Mouse (Mus musculus): ENCODE results near the gene Cntd1.

Cntd1 gene

DNA sequence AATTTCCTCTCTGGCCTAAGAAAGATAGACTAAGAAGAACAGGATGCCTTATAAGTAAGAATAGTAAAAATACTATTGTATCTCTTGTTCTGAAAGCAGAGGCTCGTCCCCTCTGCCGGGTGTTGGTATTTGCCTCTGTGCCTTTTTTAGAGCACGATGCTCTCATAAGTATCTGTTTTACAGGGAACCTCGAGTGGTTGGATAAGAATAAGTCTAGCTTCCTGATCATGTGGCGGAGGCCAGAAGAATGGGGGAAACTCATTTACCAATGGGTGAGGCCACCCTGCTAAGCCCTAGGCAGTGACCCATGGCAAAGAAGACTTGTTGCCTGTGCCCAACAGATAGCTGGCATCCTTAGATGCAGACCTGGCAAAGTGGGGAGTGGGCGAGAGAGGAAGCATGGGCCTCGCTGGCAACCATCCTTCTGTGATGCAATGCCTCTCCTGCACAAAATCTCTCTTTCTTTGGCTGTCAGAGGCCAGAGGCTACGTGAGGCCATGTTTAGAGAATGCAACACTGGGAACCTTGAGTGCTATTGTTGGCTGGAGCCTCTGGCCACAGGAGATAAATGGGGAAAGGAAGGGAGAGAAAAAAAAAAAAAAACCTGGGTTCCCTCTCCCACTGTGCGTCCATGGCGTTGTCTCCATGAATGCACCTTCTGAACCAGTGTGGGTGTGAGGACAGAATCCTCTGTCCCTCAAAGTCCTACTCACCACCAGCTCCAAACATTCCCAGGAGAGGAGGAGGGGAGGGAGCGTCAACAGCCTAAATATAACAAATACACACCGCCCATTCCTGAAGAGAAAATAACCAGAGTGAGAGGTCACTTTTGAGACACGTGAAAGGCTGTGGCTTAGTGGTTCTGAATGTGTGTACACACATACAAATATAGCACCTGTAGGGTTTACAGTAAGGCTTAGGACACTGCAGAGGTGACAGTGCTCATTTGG is 22.7 kb upstream of the Cntd1 start:
- DNase-seq: no peak

DNA sequence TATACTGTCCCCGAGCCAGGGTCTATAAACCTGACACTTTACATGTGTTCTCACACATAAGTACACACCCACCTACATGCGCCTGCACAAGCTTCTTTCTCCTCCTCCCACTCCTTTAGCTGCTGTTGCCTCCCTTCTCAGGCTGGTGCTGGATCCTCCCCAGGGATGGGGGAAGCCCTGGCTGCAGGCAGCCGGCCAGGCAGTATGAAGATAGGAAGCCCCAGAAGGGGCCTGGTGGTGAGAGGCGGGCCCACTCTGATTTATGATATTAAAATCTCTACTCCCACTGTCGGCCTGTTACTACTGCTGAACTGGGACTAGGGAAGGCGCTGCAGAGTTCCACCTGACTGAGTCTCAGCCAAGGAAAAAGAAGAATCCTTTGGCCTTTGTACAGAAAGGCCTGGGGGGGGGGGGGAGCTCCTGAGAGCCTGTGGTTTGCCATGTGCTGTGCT is 19.5 kb upstream of the Cntd1 start:
- no peak for DNase-seq

DNA sequence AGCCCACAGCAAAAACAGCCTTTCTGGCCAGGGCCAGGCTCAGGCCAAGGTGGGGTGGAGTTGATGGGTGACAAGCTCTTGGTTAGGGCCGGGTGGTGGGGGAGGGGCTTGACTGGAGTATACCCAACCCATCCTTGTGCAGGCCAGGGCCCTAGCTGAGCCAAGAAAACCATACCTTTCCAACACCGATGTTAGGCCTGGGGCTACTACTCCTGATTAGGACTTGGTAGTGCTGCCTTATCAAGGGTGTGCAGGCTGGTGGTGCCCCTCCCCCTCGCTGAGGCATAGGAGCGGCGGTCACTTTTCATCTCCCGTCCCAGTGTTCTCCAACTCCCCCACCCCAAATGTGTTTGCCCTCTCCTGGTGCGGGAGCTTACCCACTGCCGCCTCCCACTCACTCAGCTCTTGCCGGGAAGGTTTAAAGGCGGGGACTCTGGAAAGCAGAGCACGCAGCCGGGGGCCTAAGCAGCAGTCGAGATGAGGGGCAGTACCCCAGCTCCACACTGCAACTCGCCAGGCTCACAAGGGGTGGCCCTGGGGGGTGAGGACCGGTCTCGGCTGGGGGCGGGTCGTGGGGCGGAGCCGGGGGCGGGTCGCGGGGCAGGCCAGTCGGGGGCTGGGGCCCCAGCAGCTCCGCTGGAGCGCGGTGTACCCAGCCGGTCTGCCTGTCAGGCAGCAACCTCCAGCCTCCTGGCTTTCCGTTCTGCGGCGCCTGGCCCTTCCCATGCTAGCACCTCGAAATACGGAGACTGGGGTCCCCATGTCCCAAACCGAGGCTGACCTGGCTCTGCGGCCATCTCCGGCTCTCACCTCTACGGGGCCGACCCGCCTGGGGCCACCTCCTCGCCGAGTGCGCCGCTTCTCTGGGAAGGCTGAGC is 18.6 kb upstream of the Cntd1 start, which contains the start of gene Wnk4:
Wnk4 (plus strand) TSS at position 620 of the 878 bp plus-strand sequence.
- peak; percentile 84 for DNase-seq

DNA sequence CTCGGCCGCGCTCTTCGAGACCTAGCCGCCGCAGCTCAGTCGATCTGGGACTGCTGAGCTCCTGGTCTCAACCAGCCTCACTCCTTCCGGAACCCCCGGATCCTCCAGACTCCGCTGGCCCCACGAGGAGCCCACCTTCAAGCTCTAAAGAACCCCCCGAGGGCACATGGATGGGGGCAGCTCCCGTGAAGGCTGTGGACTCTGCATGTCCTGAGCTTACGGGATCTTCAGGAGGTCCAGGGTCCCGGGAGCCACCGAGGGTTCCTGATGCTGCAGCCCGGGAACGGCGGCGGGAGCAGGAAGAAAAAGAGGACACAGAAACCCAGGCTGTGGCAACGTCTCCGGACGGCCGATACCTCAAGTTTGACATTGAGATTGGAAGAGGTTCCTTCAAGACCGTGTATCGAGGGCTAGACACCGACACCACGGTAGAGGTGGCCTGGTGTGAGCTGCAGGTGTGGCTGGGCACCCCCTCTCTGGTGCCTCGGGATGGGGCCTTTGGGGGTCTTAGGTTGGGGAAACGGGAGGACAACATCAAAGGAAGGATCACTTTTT is 17.9 kb upstream of the Cntd1 start:
- peak; percentile 60 for DNase-seq

DNA sequence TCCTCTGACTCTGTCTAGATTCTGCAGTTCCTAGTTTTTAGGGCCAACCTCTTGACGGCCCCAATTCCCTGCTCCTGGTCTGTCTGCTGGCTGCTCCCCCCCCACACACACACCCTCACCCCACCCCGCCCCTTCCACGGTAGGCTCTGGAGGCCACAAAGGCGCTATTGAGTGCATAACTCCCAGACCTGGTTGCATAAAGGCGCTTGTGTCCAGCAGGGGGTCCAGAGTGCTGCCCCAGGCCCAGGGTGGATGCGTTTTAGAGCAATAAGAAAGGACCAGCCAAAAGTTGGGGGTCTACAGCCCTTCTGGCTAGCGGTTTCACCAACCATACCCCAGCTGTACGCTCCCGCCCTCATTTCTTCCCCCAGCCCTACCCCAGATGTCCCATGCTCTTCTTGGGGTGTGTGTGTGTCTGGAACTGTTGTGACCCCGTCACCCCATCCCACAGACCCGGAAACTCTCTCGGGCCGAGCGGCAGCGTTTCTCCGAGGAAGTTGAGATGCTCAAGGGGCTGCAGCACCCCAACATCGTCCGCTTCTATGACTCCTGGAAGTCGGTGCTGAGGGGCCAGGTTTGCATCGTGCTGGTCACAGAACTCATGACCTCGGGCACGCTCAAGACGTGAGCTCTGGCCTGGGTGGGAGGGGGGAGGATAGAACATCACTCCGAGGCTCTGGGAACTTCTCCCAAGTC is 16.4 kb upstream of the Cntd1 start:
- no peak for DNase-seq

DNA sequence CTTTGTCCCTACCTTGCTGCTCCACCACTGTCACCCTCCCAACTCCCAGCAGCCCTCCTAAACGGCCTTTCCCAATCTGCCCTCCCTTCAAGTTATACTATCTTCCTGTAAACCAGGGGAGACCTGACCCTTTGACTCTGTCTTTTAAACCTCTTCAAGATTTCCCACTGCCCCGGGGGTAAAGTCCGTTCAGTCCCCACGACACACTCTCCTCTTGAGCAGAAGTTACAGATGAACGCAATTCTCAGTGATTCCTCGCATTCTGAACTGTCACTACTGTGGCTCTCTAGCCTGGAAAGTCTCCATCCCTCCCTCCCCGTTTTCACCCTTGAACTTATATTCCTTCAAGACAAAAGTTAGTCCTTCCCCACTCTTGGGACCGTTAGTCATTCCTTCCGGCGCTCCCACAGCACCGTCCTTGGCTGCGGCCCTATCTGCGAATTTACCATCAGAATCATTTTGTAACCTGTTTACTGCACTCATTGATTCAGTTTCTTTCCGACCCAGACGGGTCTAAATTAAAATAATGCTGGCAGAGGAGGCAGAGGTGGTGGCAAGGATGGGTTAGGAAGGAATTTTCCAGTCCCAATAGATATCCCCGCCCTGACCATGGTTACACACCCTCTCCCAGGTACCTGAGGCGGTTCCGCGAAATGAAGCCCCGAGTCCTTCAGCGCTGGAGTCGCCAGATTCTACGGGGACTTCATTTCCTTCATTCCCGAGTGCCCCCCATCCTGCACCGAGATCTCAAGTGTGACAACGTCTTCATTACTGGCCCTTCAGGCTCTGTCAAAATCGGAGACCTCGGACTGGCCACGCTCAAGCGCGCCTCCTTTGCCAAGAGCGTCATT is 15.4 kb upstream of the Cntd1 start:
- DNase-seq: peak; percentile 32

DNA sequence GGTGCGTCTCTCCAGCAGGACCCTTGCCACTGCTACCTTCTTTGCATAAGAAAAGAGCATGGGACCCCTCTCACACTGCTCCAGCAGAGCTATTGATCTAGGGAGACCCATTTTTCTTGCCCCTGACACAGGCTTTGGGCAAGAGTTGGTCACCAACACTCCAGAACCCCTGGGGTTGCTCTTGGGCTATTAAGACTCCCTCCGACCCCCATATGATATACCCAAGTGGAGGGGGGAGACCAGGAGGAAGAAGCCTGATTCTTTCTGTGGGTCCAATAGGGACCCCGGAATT is 14.9 kb upstream of the Cntd1 start:
- no peak for DNase-seq

DNA sequence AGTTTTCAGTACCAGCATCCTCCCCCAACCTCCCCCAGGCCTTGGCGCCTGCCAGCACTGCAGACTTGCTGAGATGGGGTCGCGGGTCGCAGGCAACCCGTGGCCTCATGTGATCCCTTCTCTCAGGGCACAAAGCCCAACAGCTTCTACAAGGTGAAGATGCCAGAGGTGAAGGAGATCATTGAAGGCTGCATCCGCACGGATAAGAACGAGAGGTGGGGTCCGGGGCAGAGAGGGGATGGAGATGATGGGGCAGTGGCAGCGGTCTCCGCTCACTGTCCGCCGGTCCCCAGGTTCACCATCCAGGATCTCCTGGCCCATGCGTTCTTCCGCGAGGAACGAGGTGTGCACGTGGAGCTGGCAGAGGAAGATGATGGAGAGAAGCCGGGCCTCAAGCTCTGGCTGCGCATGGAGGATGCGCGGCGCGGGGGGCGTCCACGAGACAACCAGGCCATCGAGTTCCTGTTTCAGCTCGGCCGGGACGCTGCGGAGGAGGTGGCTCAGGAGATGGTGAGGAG is 13.8 kb upstream of the Cntd1 start:
- DNase-seq: no peak

DNA sequence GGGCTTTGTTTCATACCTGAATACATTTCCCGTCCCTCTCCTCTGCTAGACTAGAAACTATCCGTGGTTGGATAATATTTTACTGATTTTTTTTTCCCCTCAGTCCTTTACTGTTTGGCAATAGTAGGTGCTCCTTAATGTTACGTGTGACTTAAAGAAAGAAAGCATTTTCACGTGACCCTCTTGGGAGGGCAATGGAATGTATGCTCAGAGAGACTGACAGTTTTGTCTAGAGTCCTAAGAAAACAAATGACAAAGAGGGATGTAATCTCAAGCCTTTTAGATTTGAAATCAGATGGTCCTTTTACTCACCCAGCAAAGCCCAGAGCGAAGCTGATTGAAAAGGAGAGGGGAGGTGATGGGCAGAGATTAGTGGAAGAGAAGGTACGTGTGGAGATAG is 12.9 kb upstream of the Cntd1 start:
- DNase-seq: no peak

DNA sequence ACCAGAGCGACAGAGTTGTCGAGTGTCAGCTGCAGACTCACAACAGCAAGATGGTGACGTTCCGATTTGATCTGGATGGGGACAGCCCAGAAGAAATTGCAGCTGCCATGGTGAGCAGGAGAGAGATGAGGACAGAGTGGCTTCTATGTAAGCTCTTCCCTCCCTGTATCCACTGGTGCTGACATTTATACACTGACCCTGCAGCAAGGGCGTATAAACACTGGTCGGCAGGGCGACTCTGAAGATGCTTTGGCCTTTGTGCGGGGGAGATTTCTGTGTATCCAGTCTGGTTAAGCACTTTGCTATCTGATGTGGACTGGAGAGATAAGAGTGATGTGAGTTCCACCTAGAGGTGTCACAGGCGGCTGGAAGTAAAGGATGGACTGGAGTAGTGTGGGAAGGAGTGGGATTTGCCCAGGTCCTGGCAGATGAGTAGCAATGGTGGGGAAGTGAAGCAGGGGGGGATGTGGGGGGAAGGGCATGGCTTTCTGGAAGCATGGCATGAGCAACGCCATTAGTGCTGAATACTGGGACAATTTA is 9.2 kb upstream of the Cntd1 start:
- DNase-seq: no peak

DNA sequence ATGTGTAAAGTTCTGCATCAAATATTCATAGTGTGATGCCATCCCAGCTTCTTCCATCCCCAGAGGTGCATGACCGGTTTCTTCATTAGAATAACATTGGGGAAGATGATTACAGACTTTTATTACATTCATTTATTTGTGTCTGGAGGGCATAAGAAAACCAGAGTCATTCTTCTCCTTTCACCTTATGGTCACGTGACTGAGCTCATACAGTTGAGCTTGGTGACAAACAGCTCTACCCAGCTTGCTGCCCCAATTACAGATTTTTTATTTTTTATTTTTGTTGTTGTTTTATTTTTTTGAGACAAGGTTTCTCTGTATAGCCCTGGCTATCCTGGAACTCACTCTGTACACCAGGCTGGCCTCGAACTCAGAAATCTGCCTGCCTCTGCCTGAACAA is 6.4 kb upstream of the Cntd1 start:
- DNase-seq: no peak

DNA sequence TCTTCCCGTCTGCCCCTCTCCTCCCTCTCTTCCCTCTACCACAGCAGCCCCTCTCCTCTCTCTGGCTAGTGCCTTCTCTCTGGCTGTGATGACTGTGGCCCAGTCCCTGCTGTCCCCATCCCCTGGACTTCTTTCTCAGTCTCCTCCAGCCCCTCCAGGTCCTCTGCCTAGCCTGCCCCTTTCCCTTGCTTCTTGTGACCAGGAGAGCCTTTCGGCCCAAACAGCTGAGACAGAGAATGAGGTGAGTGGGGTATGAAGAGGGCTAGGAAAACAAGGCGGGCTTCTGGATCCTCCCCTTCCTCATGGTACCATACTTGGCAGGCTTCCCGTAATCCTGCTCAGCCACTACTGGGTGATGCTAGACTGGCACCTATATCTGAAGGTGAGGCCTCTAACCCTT is 3.5 kb upstream of the Cntd1 start:
- no peak for DNase-seq

DNA sequence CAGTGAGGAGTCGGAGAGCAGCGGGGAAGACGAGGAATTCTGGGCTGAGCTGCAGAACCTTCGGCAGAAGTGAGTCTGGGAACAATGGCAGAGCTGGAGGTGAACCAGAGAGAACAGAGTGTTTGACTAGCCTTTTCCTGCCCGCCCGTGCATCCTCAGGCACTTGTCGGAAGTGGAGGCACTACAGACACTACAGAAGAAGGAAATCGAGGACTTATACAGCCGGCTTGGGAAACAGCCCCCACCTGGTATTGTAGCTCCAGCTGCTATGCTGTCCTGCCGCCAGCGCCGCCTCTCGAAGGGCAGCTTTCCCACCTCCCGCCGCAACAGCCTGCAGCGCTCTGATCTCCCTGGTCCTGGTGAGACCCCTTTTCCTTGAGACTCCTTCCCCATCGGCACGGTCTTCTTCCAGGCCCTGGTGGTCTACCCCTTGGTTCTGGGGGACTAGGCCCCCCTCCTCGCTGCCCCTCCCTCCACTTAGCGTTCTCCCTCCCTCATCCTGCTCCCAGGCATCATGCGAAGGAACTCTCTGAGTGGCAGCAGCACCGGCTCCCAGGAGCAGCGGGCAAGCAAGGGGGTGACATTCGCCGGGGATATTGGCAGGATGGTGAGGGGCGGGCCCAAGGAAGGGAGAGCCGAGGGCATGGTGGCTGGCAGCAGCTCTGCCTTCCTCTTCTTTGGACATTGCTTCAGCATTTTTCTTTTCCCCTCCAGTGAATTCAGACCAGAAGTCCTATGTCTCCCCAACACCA is 2.3 kb upstream of the Cntd1 start:
- DNase-seq: peak; percentile 49

DNA sequence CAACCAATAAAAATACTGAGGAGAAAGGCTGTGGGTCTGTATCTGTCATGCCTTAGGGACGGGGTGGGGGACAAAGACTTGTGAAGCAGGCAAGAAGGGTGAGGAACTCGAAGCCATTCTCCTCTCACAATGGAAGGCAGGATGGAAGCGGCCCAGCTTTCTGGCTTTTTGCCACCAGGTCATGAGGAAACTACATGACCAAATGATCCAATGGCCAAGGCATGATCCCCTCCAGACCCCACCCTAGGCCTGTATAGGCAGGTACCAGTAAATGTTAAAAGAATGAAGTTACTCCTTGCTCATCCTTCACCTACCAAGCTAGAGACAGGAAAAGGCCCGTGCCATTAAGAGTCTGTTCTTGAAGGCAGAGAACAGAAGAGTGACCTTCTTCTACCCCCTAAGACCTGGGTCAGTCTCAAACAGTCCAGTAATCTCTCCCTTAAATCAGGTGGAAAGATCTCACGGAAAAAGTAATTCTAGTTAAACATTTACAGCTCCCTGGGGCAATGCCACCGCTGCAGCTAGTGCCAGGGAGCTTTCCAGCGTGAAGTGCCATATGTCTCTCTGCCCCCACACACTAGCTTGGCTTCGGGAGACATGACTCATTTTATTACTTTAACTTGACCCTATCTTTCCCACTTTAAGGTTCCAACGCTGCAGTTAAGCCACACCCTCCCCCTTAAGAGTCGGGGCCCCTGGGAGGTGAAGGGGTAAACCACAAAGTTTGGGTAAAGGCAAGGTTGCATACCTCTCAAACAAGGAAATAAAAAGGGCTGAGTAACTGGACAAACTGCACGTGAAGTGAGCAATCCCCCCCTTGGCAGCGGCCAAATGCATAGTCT is 1.2 kb upstream of the Cntd1 start:
- peak; percentile 80 for DNase-seq

DNA sequence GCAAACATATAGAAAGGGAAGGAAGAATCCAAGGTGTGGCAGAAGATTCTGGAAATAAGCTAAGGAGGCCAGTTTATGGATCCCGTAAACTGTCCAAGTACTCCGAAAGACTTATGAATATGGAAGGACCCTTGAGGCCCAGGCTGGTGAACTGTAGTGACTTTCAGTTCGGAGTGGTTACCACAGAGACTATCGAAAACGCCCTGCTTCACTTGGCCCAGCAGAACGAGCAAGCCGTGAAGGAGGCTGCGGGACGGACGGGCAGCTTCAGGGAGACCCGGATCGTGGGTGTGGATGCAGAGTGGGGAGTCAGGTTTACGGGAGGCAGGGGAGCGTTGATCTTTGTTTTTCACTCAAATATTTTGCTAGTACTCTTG is 369 bp downstream of the Cntd1 start:
- no peak for DNase-seq

DNA sequence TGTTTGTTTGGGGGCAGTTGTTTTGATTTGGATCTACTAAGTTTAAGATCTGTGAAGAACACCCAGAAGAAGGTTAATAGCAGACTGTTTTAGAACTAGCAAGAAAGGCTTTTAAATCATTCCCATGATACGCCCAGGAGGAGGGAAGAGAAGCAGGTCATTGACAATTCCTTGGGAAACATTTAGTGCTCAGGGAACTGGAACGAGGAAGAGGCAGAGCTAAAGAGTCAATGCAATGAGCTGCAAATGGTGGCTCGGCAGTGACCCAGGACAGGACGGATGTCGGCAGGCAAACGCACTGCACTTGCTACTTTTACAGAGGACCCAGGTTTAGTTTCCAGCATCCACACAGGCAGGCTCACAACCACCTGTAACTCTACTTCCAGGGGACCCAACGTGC is 2.0 kb downstream of the Cntd1 start:
- peak; percentile 29 for DNase-seq

DNA sequence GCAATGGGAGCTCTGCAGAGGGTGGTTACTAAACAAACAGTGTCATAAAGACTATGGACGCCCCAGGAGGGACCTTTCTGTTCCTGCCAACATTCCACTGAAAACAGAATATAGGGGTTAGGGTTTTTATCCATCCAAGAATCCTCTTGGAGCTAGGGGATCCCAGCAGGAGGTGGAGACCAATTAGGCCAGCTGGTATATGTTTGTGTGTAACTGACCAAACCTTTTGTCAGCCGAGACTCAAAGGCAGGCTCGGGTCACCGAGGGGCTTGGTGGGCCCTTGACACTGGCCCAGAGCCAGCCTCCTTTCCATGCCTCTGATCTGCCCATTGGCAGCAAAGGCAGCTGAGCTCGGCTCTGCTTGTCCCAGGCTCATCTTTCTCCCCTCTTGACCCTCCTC is 4.1 kb downstream of the Cntd1 start:
- DNase-seq: no peak

DNA sequence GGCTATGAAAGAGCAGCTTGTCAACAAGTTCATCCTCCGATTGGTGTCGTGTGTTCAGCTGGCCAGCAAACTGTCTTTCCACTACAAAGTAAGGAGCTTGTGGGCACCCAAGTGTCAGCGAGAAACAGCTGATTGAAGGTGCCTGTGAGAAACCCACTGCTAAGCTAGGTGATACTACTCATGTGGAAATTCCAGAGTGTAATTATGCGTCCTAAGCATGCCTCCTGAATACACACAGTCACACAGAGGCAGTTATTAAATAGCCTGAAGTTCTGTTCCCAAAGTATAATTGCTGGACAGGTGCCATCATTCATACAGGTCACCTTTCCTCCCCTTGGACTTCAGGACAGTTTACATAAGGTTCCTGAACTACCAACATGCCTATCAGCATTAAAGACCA is 5.0 kb downstream of the Cntd1 start:
- DNase-seq: peak; percentile 57

DNA sequence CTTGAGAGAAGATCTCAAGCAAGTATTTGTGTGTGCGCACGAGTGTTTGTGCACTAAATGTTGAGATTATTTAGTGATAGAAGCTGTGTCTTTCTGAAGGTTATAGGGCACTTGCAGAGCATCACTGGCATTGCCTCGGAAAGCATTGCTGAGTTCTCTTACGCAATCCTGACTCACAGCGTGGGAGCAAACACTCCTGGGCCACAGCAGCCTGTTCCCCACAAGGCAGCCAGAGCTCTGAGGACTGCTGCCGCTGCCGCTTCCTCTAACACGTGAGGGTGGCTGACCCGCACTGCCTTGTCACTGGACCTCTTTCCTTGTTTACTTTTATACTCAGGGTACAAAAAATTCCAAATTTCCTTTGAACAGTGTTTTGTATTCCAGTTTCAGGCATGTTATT is 8.5 kb downstream of the Cntd1 start:
- no peak for DNase-seq

DNA sequence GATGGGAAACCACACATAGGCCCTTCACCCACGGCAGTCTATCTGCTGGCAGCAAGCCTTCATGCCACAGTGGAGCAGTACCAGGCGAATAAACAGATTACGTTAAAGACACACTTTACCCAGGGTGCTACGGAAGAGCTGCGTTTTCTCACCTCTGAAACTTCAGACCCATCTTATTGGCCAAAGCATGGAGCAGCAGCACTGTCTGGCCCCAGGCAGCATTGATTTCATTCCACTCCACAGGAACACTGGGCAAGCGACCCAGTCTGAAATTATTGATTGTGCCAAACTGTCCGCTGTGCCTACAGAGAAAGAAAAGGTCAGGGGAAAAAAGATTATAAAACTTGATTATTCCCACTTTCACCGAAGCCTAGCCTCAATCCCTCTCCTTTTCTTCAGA is 12.4 kb downstream of the Cntd1 start:
- DNase-seq: no peak

Measured in kidney, adult 18-20 months (tissue).